Mouse (Mus musculus): ENCODE results near the gene Gm14139. TPM values are rescaled to one million over a fixed set of nuclear protein-coding genes. Genes with fewer than 3 reads are reported as not detected.

The Gm14139 gene
- polyA plus RNA-seq (2017; shearing (Covaris generic)): 1.3 TPM

GRCm38 (mm10) chr2:150181570-150181999 is at the start of gene Gm14139:
Gm14139 (plus strand) TSS chr2:150181755.

GRCm38 (mm10) chr2:150136435-150136897 is 45.1 kb upstream of the Gm14139 start, which contains the start of gene Zfp120:
Zfp120 (minus strand) TSS chr2:150136708.

GRCm38 (mm10) chr2:150179579-150179978 is 2.0 kb upstream of the Gm14139 start, which contains the start of gene Gm10770:
Gm10770 (minus strand) TSS chr2:150179679.

GRCm38 (mm10) chr2:150217600-150218362 is 36.2 kb downstream of the Gm14139 start, which contains the start of gene Zfp937:
Zfp937 (plus strand) TSS chr2:150218073.

Other genes with a start within 250 kb of the Gm14139 start
- 35.8 TPM for gene Zfp120, start 45.0 kb upstream of the Gm14139 start, polyA plus RNA-seq (2017; shearing (Covaris generic))
- gene Gm10770, start 2.1 kb upstream of the Gm14139 start, polyA plus RNA-seq (2017; shearing (Covaris generic)): not detected
- 20.5 TPM for gene Zfp937, start 36.3 kb downstream of the Gm14139 start, polyA plus RNA-seq (2017; shearing (Covaris generic))
- 50.0 TPM for gene Gm21994, start 73.8 kb downstream of the Gm14139 start, polyA plus RNA-seq (2017; shearing (Covaris generic))
- 0.13 TPM for gene Gm14124, start 75.8 kb downstream of the Gm14139 start, polyA plus RNA-seq (2017; shearing (Covaris generic))
- 23.6 TPM for gene Gm10130, start 141.9 kb downstream of the Gm14139 start, polyA plus RNA-seq (2017; shearing (Covaris generic))
- 9.5 TPM for gene 3300002I08Rik, start 181.0 kb downstream of the Gm14139 start, polyA plus RNA-seq (2017; shearing (Covaris generic))